Comparison of ENCODE assay signal across 12 mouse cellular contexts in genomic region chr3:9154172-9154571, GRCm38 (mm10).
DNase-seq lines count a peak whose midpoint lies in the region; ATAC-seq and TF ChIP-seq lines count a peak whose summit lies in the region.
"Had no signal": no experiment of that assay in that cellular context is flagged by ENCODE, and none has a peak within 500 bp of the region (broad histone marks: within the 10 kb centered on the region; RNA-seq: fewer than 3 reads in every experiment).

No protein-coding gene starts in this region.

- peak; percentile 29 for DNase-seq in 3134 (ENCODE audit: extremely low read depth, insufficient read length, low spot score)
- DNase-seq in naive thymus-derived CD4-positive, alpha-beta T cell, adult 2 months (ENCODE audit: low read depth), result peak; percentile 75
- no peak for DNase-seq in urinary bladder, adult 18-20 months (ENCODE audit: low spot score in 2 of 2)
- DNase-seq in cerebellum, adult 11-12 months, result no peak
- no peak for DNase-seq in kidney, postnatal 36 days
- DNase-seq: adrenal gland, postnatal 10 days; gastrocnemius, postnatal 25 days; kidney, adult 11 months had no signal

- H3ac ChIP-seq in C2C12 (ENCODE audit: control insufficient read depth, insufficient read length, low read depth), result peak overlapping the region; percentile 13

- no peaks in the 10 kb centered on the region for H3K36me3 ChIP-seq in C2C12 (ENCODE audit: control insufficient read depth, insufficient read depth)
- H3K36me3 ChIP-seq: embryonic facial prominence, embryonic 13.5 days; forebrain, embryonic 15.5 days had no signal

- H3K79me3 ChIP-seq in C2C12 (ENCODE audit: low read depth), result no peaks in the 10 kb centered on the region

- no peaks in the 10 kb centered on the region for H3K27me3 ChIP-seq in C2C12 (ENCODE audit: control insufficient read depth, insufficient read depth, insufficient read length)
- H3K27me3 ChIP-seq: embryonic facial prominence, embryonic 13.5 days; forebrain, embryonic 15.5 days had no signal

- no peak for TF ChIP-seq CTCF in C2C12 (IDR thresholded peaks at IDR 0.05; ENCODE audit: control insufficient read depth, insufficient read depth, insufficient read length)

- ATAC-seq in hematopoietic stem cell, adult 5-6 weeks (replicated peaks in 1 of 2; ENCODE audit: insufficient read depth in 1 of 2, low FRiP score in 2 of 2, low TSS enrichment in 1 of 2, low read depth in 1 of 2, poor library complexity in 2 of 2, severe bottlenecking in 2 of 2), result peak; percentile 75 to 82
- ATAC-seq: forebrain, embryonic 15.5 days had no signal

- H3K4me3 ChIP-seq in C2C12 (ENCODE audit: insufficient read depth, poor library complexity, severe bottlenecking), result no peak overlapping the region
- H3K4me3 ChIP-seq: embryonic facial prominence, embryonic 13.5 days; forebrain, embryonic 15.5 days had no signal

- H3K79me2 ChIP-seq in C2C12 (ENCODE audit: control insufficient read depth, insufficient read depth), result no peaks in the 10 kb centered on the region

TF ChIP-seq in C2C12, 6 proteins besides CTCF, POLR2A, EP300 and RAD21:
- TF ChIP-seq CEBPB (IDR thresholded peaks at IDR 0.05; ENCODE audit: low read depth), result no peak
TF ChIP-seq in C2C12: peak in this region for 0.

Comparison
In these comparisons a context has a peak if more than half of its experiments do, and no peak if none do; other contexts are left out.
1. DNase-seq: peak in 3134 (single experiment) and naive thymus-derived CD4-positive, alpha-beta T cell, adult 2 months (single experiment); none in urinary bladder, adult 18-20 months (0 of 2), cerebellum, adult 11-12 months (single experiment) and kidney, postnatal 36 days (0 of 2).